Mouse (Mus musculus) olfactory bulb, adult 2 months (tissue): ENCODE results near the gene Syf2. TPM values are rescaled to one million over a fixed set of nuclear protein-coding genes. Genes with fewer than 3 reads are reported as not detected.
"Not testable (repeated sequence)": the region's sequence is repeated elsewhere in the genome, so short reads cannot be mapped to it uniquely, and the experiment has no call there.

Experiments
- H3K27ac ChIP-seq: fragments of 200-500 bp; 2 replicates; pipeline ENCODE4 v1.5.1; 2012; ENCODE audit warnings: low read depth, low read length; ENCODE audit not compliant: insufficient read depth
- H3K4me1 ChIP-seq: fragments of 200-500 bp; 2 replicates; pipeline ENCODE4 v1.6.1; 2012; ENCODE audit warnings: low read length; ENCODE audit not compliant: control insufficient read depth, insufficient read depth
- H3K4me3 ChIP-seq: fragments of 200-500 bp; 2 replicates; pipeline ENCODE4 v1.5.1; 2012; ENCODE audit warnings: mild to moderate bottlenecking, low read depth, low read length, moderate library complexity; ENCODE audit not compliant: insufficient read depth
- CTCF ChIP-seq: fragments of 200-500 bp; IDR thresholded peaks from 2 replicates; pipeline ENCODE4 v1.5.1; 2012; ENCODE audit warnings: low read depth, mild to moderate bottlenecking, low read length, moderate library complexity; ENCODE audit not compliant: insufficient read depth
- POLR2A ChIP-seq: fragments of 200-500 bp; IDR thresholded peaks from 2 replicates; pipeline ENCODE4 v1.6.1; 2012; ENCODE audit warnings: mild to moderate bottlenecking, low read depth, low read length, moderate library complexity; ENCODE audit not compliant: insufficient read depth
- whole genome bisulfite sequencing: fragments of 180-500 bp; shearing (Covaris S2); methylation state at CpG from one replicate; pipeline ENCODE4 v1.1.7; 2018; 5-methylcytosine and 5-hydroxymethylcytosine counted together
- polyA plus RNA-seq: library from polyadenylated mRNA; stranded (reverse); fragments of >200 nt; gene quantifications from 2 replicates; pipeline ENCODE4 v1.2.4, GENCODE M21; 2012; ENCODE audit warnings: low replicate concordance; ENCODE audit not compliant: missing spikeins, insufficient read depth, insufficient read length

The Syf2 gene
- 295 TPM in 1 of 2 replicates, not detected in the other for polyA plus RNA-seq

DNA sequence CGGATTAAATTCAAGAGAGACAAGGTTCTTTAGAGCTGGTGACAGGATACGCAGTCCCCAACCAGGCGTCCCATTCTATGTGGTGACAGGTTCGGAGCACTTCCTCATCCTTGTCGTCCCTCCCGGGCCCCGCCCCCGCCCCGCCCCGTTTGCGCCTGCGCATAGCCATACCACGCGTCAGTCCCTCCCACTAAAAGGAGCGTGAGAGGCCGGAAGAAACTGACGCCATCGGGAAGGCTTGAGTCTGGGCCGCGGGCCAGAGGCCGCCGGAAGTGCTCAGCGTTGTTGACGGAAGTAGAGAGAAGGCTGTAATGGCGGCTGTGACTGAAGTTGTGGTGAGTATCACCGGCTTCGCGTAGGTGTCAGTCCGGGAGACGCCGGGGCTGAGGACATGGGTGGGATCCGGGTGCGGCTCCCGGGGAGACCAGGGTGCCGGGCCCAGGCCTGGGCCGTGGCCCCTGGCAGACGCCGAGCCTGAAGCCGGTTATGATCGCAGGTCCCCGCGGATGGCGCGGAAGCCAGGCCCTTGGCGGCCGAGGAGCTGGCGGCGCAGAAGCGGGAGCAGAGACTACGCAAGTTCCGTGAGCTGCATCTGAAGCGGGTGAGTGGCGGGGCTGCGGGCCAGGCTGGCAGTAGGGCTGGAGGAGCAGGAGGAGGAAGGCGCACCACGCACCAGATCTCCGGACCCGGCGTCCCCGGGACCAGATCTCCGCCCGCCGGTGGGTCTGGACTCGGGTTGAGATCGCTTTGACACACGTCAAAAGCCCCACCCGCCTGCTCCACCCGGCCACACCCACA is at the start of gene Syf2:
Syf2 (plus strand) TSS at position 215 of the 798 bp plus-strand sequence.
- Histone ChIP-seq H3K4me1 (peaks cover 3% of the 10 kb centered on the region), H3K4me3 (peak within 1 kb of the TSS; percentile 73), H3K27ac (peak within 1 kb of the TSS; percentile 50)
- TF ChIP-seq CTCF, result no peak
- peak; percentile 63; the same call in 1 of the 2 replicates for TF ChIP-seq POLR2A
- WGBS, result under 1% methylated on average over 68 of the region's 68 CpGs

DNA sequence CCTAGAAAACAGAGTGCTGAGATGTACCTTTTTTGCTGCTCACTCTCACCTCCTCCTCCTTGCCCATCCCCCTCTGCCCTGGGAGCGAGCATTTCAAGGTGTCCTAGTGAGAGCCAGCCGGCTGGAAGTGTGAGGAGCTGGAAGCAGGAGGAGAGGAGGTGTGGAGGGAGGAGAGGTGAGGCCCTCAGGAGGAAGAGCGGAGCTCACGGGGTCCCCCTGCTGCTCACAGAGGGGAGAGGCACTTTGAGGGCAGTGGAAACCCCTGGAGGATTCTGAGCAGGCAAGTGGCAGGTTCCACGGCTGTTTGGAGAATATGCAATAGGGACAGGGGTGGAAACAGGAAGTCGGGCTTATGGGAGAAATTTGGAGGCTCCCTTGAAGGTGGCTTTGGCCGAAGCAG is 47.4 kb upstream of the Syf2 start:
- 37% methylated on average over 7 of the region's 7 CpGs for WGBS
- no peak overlapping the region for H3K4me3 ChIP-seq
- TF ChIP-seq CTCF (peak; percentile 52; the same call in 1 of the 2 replicates), POLR2A (no peak)
- H3K4me1 ChIP-seq, result peaks cover 5% of the 10 kb centered on the region
- no peak overlapping the region for H3K27ac ChIP-seq

DNA sequence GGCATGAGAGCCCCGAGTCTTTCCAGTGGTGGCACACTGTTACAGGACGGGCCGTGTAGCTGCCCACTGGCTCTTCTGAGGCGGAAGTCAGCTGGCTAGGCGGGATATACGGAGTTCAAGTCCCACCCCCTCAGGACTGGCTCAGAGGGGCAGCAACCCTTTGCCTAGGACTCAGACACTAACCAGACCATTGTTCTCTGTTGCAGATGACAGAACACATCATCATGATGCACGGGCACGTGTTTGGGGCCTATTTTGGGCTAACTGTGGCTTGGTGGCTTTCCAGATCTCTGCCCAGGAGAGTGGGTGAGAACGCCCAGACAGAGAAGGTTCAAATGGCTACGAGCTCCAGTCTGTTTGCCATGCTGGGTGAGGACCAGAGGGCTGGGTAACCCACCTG is 46.9 kb upstream of the Syf2 start:
- H3K4me3 ChIP-seq, result no peak overlapping the region
- 86% methylated on average over 10 of the region's 10 CpGs for WGBS
- H3K27ac ChIP-seq, result no peak overlapping the region
- TF ChIP-seq CTCF, result no peak
- TF ChIP-seq POLR2A, result no peak
- H3K4me1 ChIP-seq, result peaks cover 5% of the 10 kb centered on the region

DNA sequence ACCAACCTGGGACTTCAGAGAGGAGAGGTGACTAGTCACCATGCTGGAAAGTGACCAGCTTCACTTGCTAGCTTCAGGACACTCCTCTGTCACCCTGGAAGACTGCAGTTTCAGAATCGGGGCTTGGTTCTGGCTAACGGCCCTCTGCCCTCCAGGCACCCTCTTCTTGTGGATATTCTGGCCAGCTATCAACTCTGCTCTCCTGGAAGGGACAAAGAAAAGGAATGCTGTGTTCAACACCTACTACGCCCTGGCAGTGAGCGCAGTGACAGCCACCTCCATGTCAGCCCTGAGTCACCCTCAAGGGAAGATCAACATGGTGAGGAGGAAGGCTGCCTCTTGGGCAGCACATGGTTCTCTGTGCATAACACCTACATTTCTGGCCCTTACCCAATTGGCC is 46.3 kb upstream of the Syf2 start:
- no peak for TF ChIP-seq POLR2A
- TF ChIP-seq CTCF, result no peak
- Histone ChIP-seq H3K4me1 (peaks cover 5% of the 10 kb centered on the region), H3K27ac (no peak overlapping the region), H3K4me3 (no peak overlapping the region)
- WGBS, result 90% methylated on average over 4 of the region's 4 CpGs

DNA sequence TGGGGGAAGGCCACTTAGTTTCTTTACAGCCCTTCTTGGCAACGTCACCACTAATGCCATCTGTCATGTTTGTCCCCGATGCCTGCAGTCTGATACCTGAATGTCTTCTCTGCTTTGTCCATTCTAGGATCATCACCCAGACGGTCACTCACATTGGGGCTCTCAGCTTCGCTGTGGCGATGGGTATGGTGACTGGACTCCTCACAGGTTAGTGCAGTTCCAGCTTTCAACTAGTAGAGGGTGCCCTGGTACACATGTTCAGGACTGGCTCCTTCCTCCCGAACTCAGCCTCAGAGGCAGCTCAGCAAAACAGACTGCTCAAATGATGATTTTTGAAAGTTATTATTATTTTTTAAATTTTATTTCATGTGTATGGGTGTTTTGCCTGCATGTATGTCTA is 38.6 kb upstream of the Syf2 start:
- WGBS, result 76% methylated on average over 6 of the region's 6 CpGs
- TF ChIP-seq CTCF, result no peak
- TF ChIP-seq POLR2A, result no peak
- Histone ChIP-seq H3K4me3 (no peak overlapping the region), H3K4me1 (no peaks in the 10 kb centered on the region), H3K27ac (no peak overlapping the region)

DNA sequence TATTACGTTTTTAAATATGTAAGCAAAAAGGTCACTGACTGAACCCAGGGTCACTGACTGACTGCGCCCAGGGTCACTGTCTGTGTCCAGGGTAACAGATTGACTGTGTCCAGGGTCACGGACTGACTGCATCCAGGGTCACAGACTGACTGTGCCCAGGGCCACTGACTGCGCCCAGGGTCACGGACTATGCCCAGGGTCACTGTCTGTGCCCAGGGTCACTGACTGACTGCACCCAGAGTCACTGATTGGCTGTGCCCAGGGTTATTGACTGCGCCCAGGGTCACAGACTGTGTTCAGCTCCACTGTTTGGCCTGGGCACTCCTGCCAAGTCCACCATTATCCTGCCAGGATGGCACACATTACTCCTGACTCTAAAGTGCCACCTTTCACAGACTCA is 33.4 kb upstream of the Syf2 start:
- Histone ChIP-seq H3K4me3 (no peak overlapping the region), H3K27ac (no peak overlapping the region), H3K4me1 (no peaks in the 10 kb centered on the region)
- 94% methylated on average over 6 of the region's 6 CpGs for WGBS
- TF ChIP-seq CTCF (no peak), POLR2A (no peak)

DNA sequence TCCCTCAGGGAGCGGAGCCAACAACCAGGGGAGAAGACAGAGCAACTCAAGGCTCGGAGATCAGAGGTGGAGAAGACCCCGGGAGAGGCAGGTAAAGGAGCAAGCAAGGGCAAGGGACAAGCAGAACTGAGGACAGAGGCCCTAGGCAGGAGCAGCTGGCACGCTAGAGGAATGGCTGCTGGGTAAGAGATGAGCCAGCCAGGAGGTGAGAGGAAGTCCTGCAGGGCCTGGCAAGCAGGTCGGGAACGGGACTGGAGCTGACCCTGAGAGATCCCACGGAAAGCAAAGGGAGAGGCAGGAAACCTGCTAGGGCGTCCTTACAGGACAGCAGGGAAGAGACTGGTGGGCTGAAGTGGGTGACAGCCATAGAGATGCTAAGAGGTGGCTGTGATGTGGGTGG is 29.6 kb upstream of the Syf2 start:
- TF ChIP-seq POLR2A (no peak), CTCF (no peak)
- H3K27ac ChIP-seq, result no peak overlapping the region
- no peak overlapping the region for H3K4me3 ChIP-seq
- H3K4me1 ChIP-seq, result no peaks in the 10 kb centered on the region
- WGBS, result 91% methylated on average over 8 of the region's 8 CpGs

DNA sequence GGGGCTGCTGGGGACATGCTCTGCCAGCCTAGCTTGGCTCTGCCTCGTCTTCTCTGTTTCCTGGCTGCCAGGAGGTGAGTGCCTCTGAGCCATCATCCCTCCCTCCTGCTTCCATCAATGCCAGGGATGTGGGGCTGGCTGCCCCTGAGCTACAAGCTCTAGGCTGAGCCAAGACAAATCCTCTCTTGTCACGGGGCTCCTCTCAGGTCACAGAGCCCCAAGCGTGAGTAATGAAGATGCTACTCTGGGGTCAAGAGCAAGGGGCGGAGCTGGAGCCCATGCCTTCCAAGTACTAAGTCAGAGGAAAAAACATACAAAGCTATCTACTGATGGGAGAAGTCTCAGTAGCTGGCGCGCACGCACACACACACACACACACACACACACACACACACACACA is 27.7 kb upstream of the Syf2 start:
- 75% methylated on average over 7 of the region's 7 CpGs for WGBS
- Histone ChIP-seq H3K27ac (no peak overlapping the region), H3K4me1 (no peaks in the 10 kb centered on the region), H3K4me3 (no peak overlapping the region)
- TF ChIP-seq CTCF (no peak), POLR2A (no peak)

DNA sequence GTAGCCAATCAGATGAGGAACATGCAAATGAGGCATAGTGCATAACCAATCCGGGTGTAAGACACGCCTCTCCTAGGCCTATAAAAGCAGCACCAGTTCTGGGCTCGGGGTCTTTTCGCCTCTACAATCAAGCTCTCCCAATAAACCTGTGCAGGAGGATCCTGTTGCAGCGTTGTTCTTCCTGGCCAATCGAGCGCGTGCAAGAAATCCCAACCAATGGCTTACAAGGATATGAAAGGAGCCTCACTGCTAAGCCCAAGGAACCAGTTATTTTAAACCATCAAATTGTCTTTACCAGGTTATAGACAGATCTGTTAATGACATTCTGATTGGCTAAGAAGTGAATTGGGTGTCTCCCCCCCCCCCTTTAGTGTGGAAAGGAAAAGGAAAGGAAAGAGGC is 19.3 kb upstream of the Syf2 start:
- H3K4me3 ChIP-seq, H3K27ac ChIP-seq: not testable (repeated sequence)
- WGBS, result 94% methylated on average over 8 of the region's 8 CpGs
- peaks cover 14% of the 10 kb centered on the region for H3K4me1 ChIP-seq

DNA sequence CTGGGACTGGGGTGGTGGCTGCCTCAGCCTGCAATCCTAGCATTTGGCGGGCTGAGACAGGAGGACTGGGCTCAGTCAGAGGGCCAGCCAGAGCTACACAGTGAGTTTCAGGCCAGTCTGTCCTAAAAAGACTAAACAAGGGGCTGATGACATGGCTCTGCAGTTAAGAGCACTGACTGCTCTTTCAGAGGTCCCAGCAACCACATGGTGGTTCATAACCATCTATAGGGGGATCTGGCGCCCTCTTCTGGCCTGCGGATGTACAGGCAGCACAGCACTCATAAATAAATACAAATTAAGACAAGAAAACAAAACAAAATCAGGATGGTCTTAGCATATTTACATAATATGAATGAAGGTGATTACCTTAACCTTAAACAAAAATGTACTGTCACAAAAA is 17.3 kb upstream of the Syf2 start:
- TF ChIP-seq CTCF (no peak), POLR2A (no peak)
- 35% methylated on average over 3 of the region's 3 CpGs for WGBS
- no peak overlapping the region for H3K4me3 ChIP-seq
- H3K4me1 ChIP-seq, result peaks cover 11% of the 10 kb centered on the region
- no peak overlapping the region for H3K27ac ChIP-seq
